8 mouse cellular contexts compared by ENCODE assay signal in genomic region chr2:30269241-30269990, GRCm38 (mm10). TPM values are rescaled to one million over a fixed set of nuclear protein-coding genes. Genes with fewer than 3 reads are reported as not detected.
DNase-seq lines count a peak whose midpoint lies in the region; ATAC-seq lines count a peak whose summit lies in the region.

No protein-coding gene starts in this region.

- no peaks in the 10 kb centered on the region for H3K27me3 ChIP-seq in forebrain, embryonic 15.5 days
- no peaks in the 10 kb centered on the region for H3K27me3 ChIP-seq in forebrain, embryonic 10.5 days (ENCODE audit: poor library complexity, severe bottlenecking)
- H3K27me3 ChIP-seq in limb, embryonic 12.5 days: no peaks in the 10 kb centered on the region
- H3K27me3 ChIP-seq in limb, embryonic 10.5 days (ENCODE audit: low read depth, poor library complexity, severe bottlenecking): no peaks in the 10 kb centered on the region
- H3K27me3 ChIP-seq in embryonic facial prominence, embryonic 13.5 days: no peaks in the 10 kb centered on the region
- no peaks in the 10 kb centered on the region for H3K27me3 ChIP-seq in limb, embryonic 15.5 days

- H3K9ac ChIP-seq in forebrain, embryonic 15.5 days (replicated peaks): no peak overlapping the region
- H3K9ac ChIP-seq in limb, embryonic 12.5 days (replicated peaks): no peak overlapping the region
- H3K9ac ChIP-seq in embryonic facial prominence, embryonic 13.5 days: no peak overlapping the region
- no peak overlapping the region for H3K9ac ChIP-seq in limb, embryonic 15.5 days

- DNase-seq in forebrain, embryonic 10.5 days (ENCODE audit: extremely low spot score, low spot score): no peak
- DNase-seq in limb, embryonic 10.5 days (ENCODE audit: low spot score): no peak
- DNase-seq in frontal cortex, postnatal 14 days (ENCODE audit: low spot score in 2 of 2): no peak

- WGBS in forebrain, embryonic 15.5 days: 89% methylated on average over 17 of the region's 17 CpGs
- 90% methylated on average over 17 of the region's 17 CpGs for WGBS in forebrain, embryonic 10.5 days
- 88% methylated on average over 17 of the region's 17 CpGs for WGBS in limb, embryonic 12.5 days
- WGBS in limb, embryonic 10.5 days: 89% methylated on average over 17 of the region's 17 CpGs
- 85% methylated on average over 17 of the region's 17 CpGs for WGBS in embryonic facial prominence, embryonic 13.5 days
- 85% methylated on average over 17 of the region's 17 CpGs for WGBS in limb, embryonic 15.5 days

- peaks cover 20% of the 10 kb centered on the region for H3K4me1 ChIP-seq in forebrain, embryonic 15.5 days
- H3K4me1 ChIP-seq in forebrain, embryonic 10.5 days: peaks cover 29% of the 10 kb centered on the region
- H3K4me1 ChIP-seq in limb, embryonic 12.5 days (replicated peaks): peaks cover 31% of the 10 kb centered on the region
- H3K4me1 ChIP-seq in limb, embryonic 10.5 days: peaks cover 37% of the 10 kb centered on the region
- H3K4me1 ChIP-seq in embryonic facial prominence, embryonic 13.5 days: peaks cover 34% of the 10 kb centered on the region
- peaks cover 37% of the 10 kb centered on the region for H3K4me1 ChIP-seq in limb, embryonic 15.5 days

- no peak for ATAC-seq in forebrain, embryonic 15.5 days (replicated peaks)
- no peak for ATAC-seq in limb, embryonic 12.5 days (ENCODE audit: insufficient number of reproducible peaks, insufficient read depth, low FRiP score, low TSS enrichment, low read depth)
- ATAC-seq in embryonic facial prominence, embryonic 13.5 days (ENCODE audit: insufficient number of reproducible peaks, insufficient read depth, low FRiP score, low TSS enrichment, low read depth): no peak
- ATAC-seq in limb, embryonic 15.5 days (ENCODE audit: insufficient number of reproducible peaks, low FRiP score, low TSS enrichment, low read depth): no peak
- ATAC-seq in activated CD4-positive, CD25-positive, alpha-beta regulatory T cell, adult 4 months: no peak

- no peaks in the 10 kb centered on the region for H3K9me3 ChIP-seq in forebrain, embryonic 15.5 days
- H3K9me3 ChIP-seq in forebrain, embryonic 10.5 days: no peaks in the 10 kb centered on the region
- H3K9me3 ChIP-seq in limb, embryonic 12.5 days: no peaks in the 10 kb centered on the region
- no peaks in the 10 kb centered on the region for H3K9me3 ChIP-seq in limb, embryonic 10.5 days (replicated peaks)
- H3K9me3 ChIP-seq in embryonic facial prominence, embryonic 13.5 days: no peaks in the 10 kb centered on the region
- no peaks in the 10 kb centered on the region for H3K9me3 ChIP-seq in limb, embryonic 15.5 days

- peak overlapping the region; percentile 24; the same call in 1 of the 2 replicates for H3K27ac ChIP-seq in forebrain, embryonic 15.5 days (replicated peaks)
- no peak overlapping the region for H3K27ac ChIP-seq in forebrain, embryonic 10.5 days
- peak overlapping the region; percentile 45; the same call in 1 of the 2 replicates for H3K27ac ChIP-seq in limb, embryonic 12.5 days
- H3K27ac ChIP-seq in limb, embryonic 10.5 days: no peak overlapping the region
- H3K27ac ChIP-seq in embryonic facial prominence, embryonic 13.5 days: peak overlapping the region; percentile 56; the same call in 1 of the 2 replicates
- peak overlapping the region; percentile 82 for H3K27ac ChIP-seq in limb, embryonic 15.5 days

- no peak overlapping the region for H3K4me3 ChIP-seq in forebrain, embryonic 15.5 days
- H3K4me3 ChIP-seq in forebrain, embryonic 10.5 days: no peak overlapping the region
- H3K4me3 ChIP-seq in limb, embryonic 12.5 days (replicated peaks): no peak overlapping the region
- H3K4me3 ChIP-seq in limb, embryonic 10.5 days: no peak overlapping the region
- no peak overlapping the region for H3K4me3 ChIP-seq in embryonic facial prominence, embryonic 13.5 days
- no peak overlapping the region for H3K4me3 ChIP-seq in limb, embryonic 15.5 days

- H3K36me3 ChIP-seq in forebrain, embryonic 15.5 days: peaks cover 11% of the 10 kb centered on the region
- peaks cover 13% of the 10 kb centered on the region for H3K36me3 ChIP-seq in forebrain, embryonic 10.5 days (replicated peaks)
- H3K36me3 ChIP-seq in limb, embryonic 12.5 days: peaks cover 7% of the 10 kb centered on the region
- peaks cover 18% of the 10 kb centered on the region for H3K36me3 ChIP-seq in limb, embryonic 10.5 days
- H3K36me3 ChIP-seq in embryonic facial prominence, embryonic 13.5 days: peaks cover 7% of the 10 kb centered on the region
- H3K36me3 ChIP-seq in limb, embryonic 15.5 days: peaks cover 2% of the 10 kb centered on the region

- H3K4me2 ChIP-seq in forebrain, embryonic 15.5 days (replicated peaks): no peak overlapping the region
- H3K4me2 ChIP-seq in limb, embryonic 12.5 days: no peak overlapping the region
- no peak overlapping the region for H3K4me2 ChIP-seq in embryonic facial prominence, embryonic 13.5 days
- H3K4me2 ChIP-seq in limb, embryonic 15.5 days: no peak overlapping the region

RNA-seq across cellular contexts. Expression of gene Phyhd1, which starts 3.4 kb away (rescaled TPM):
- 7.9 and 8.5 TPM in 2 replicates for polyA plus RNA-seq in forebrain, embryonic 15.5 days (2015; fragmentation: Nextera tagmentation; extraction: Ambion mirVana)
- polyA plus RNA-seq in forebrain, embryonic 10.5 days (2016; fragmentation: Nextera tagmentation; extraction: Ambion mirVana): 2.7 and 3.4 TPM in 2 replicates
- polyA plus RNA-seq in limb, embryonic 12.5 days (2016; fragmentation: Nextera tagmentation; extraction: Ambion mirVana): 2.6 and 3.6 TPM in 2 replicates
- 1.4 and 3.3 TPM in 2 replicates for polyA plus RNA-seq in limb, embryonic 10.5 days (2016; fragmentation: Nextera tagmentation; extraction: Ambion mirVana)
- 3.7 and 4.7 TPM in 2 replicates for polyA plus RNA-seq in embryonic facial prominence, embryonic 13.5 days (2015; fragmentation: Nextera tagmentation; extraction: Ambion mirVana)
- 5.9 and 6.8 TPM in 2 replicates for polyA plus RNA-seq in limb, embryonic 15.5 days (2015; fragmentation: Nextera tagmentation; extraction: Ambion mirVana)
- 1 to 10 TPM; 3.9 to 4.8 TPM for polyA plus RNA-seq in activated CD4-positive, CD25-positive, alpha-beta regulatory T cell, adult 4 months (2017; shearing (Covaris generic))

RNA-seq across cellular contexts. Expression of gene Gm28038, which starts 11.4 kb away (rescaled TPM):
- polyA plus RNA-seq in forebrain, embryonic 15.5 days (2015; fragmentation: Nextera tagmentation; extraction: Ambion mirVana): not detected in 2 replicates
- polyA plus RNA-seq in forebrain, embryonic 10.5 days (2016; fragmentation: Nextera tagmentation; extraction: Ambion mirVana): not detected in 2 replicates
- polyA plus RNA-seq in limb, embryonic 12.5 days (2016; fragmentation: Nextera tagmentation; extraction: Ambion mirVana): not detected in 2 replicates
- polyA plus RNA-seq in limb, embryonic 10.5 days (2016; fragmentation: Nextera tagmentation; extraction: Ambion mirVana): not detected in 2 replicates
- not detected in 2 replicates for polyA plus RNA-seq in embryonic facial prominence, embryonic 13.5 days (2015; fragmentation: Nextera tagmentation; extraction: Ambion mirVana)
- not detected in 2 replicates for polyA plus RNA-seq in limb, embryonic 15.5 days (2015; fragmentation: Nextera tagmentation; extraction: Ambion mirVana)
- not detected for polyA plus RNA-seq in activated CD4-positive, CD25-positive, alpha-beta regulatory T cell, adult 4 months (2017; shearing (Covaris generic))

RNA-seq across cellular contexts. Expression of gene Dolk, which starts 16.7 kb away (rescaled TPM):
- 31.4 and 34.1 TPM in 2 replicates for polyA plus RNA-seq in forebrain, embryonic 15.5 days (2015; fragmentation: Nextera tagmentation; extraction: Ambion mirVana)
- 26.0 and 26.5 TPM in 2 replicates for polyA plus RNA-seq in forebrain, embryonic 10.5 days (2016; fragmentation: Nextera tagmentation; extraction: Ambion mirVana)
- polyA plus RNA-seq in limb, embryonic 12.5 days (2016; fragmentation: Nextera tagmentation; extraction: Ambion mirVana): 27.7 and 28.7 TPM in 2 replicates
- polyA plus RNA-seq in limb, embryonic 10.5 days (2016; fragmentation: Nextera tagmentation; extraction: Ambion mirVana): 26.8 and 27.5 TPM in 2 replicates
- 29.0 and 30.5 TPM in 2 replicates for polyA plus RNA-seq in embryonic facial prominence, embryonic 13.5 days (2015; fragmentation: Nextera tagmentation; extraction: Ambion mirVana)
- polyA plus RNA-seq in limb, embryonic 15.5 days (2015; fragmentation: Nextera tagmentation; extraction: Ambion mirVana): 31.5 and 33.4 TPM in 2 replicates
- 10 to 100 TPM; 11.6 to 13.6 TPM for polyA plus RNA-seq in activated CD4-positive, CD25-positive, alpha-beta regulatory T cell, adult 4 months (2017; shearing (Covaris generic))

RNA-seq across cellular contexts. Expression of gene Nup188, which starts 16.8 kb away (rescaled TPM):
- 22.0 and 23.5 TPM in 2 replicates for polyA plus RNA-seq in forebrain, embryonic 15.5 days (2015; fragmentation: Nextera tagmentation; extraction: Ambion mirVana)
- 65.2 and 72.8 TPM in 2 replicates for polyA plus RNA-seq in forebrain, embryonic 10.5 days (2016; fragmentation: Nextera tagmentation; extraction: Ambion mirVana)
- 32.0 and 41.4 TPM in 2 replicates for polyA plus RNA-seq in limb, embryonic 12.5 days (2016; fragmentation: Nextera tagmentation; extraction: Ambion mirVana)
- polyA plus RNA-seq in limb, embryonic 10.5 days (2016; fragmentation: Nextera tagmentation; extraction: Ambion mirVana): 74.4 and 77.1 TPM in 2 replicates
- 36.5 and 40.7 TPM in 2 replicates for polyA plus RNA-seq in embryonic facial prominence, embryonic 13.5 days (2015; fragmentation: Nextera tagmentation; extraction: Ambion mirVana)
- 28.2 and 32.4 TPM in 2 replicates for polyA plus RNA-seq in limb, embryonic 15.5 days (2015; fragmentation: Nextera tagmentation; extraction: Ambion mirVana)
- 10 to 100 TPM; 25.8 to 30.6 TPM for polyA plus RNA-seq in activated CD4-positive, CD25-positive, alpha-beta regulatory T cell, adult 4 months (2017; shearing (Covaris generic))

RNA-seq across cellular contexts. Expression of gene Gm28035, which starts 29.0 kb away (rescaled TPM):
- polyA plus RNA-seq in forebrain, embryonic 15.5 days (2015; fragmentation: Nextera tagmentation; extraction: Ambion mirVana): 0.64 and 0.70 TPM in 2 replicates
- 0.09 and 0.16 TPM in 2 replicates for polyA plus RNA-seq in forebrain, embryonic 10.5 days (2016; fragmentation: Nextera tagmentation; extraction: Ambion mirVana)
- polyA plus RNA-seq in limb, embryonic 12.5 days (2016; fragmentation: Nextera tagmentation; extraction: Ambion mirVana): 0.40 TPM in 1 of 2 replicates, not detected in the other
- polyA plus RNA-seq in limb, embryonic 10.5 days (2016; fragmentation: Nextera tagmentation; extraction: Ambion mirVana): 0.04 and 0.08 TPM in 2 replicates
- polyA plus RNA-seq in embryonic facial prominence, embryonic 13.5 days (2015; fragmentation: Nextera tagmentation; extraction: Ambion mirVana): 0.06 and 0.11 TPM in 2 replicates
- polyA plus RNA-seq in limb, embryonic 15.5 days (2015; fragmentation: Nextera tagmentation; extraction: Ambion mirVana): 0.10 and 0.11 TPM in 2 replicates
- polyA plus RNA-seq in activated CD4-positive, CD25-positive, alpha-beta regulatory T cell, adult 4 months (2017; shearing (Covaris generic)): not detected

Comparison
In these comparisons a context has a peak if more than half of its experiments do, and no peak if none do; other contexts are left out.
1. H3K27ac ChIP-seq: peak in forebrain, embryonic 15.5 days (single experiment), limb, embryonic 12.5 days (single experiment), embryonic facial prominence, embryonic 13.5 days (single experiment) and limb, embryonic 15.5 days (single experiment); none in forebrain, embryonic 10.5 days (single experiment) and limb, embryonic 10.5 days (single experiment).